Mouse (Mus musculus) kidney, adult 2 months (tissue): Measurements from ENCODE around the gene Tlx1.

Experiments used
- CTCF ChIP-seq: fragments of 200-500 bp; conservative IDR thresholded peaks from 2 replicates; pipeline ENCODE4 v1.5.1; 2011; ENCODE audit warnings: low read depth, mild to moderate bottlenecking, control low read depth, low read length, moderate library complexity, mixed read lengths; ENCODE audit not compliant: insufficient read depth, insufficient read length
- POLR2A ChIP-seq: fragments of 200-500 bp; IDR thresholded peaks from one replicate; pipeline ENCODE4 v1.6.1; 2011; ENCODE audit warnings: low read depth, low read length, control low read depth

GRCm38 (mm10) chr19:45158896-45159295, 8.4 kb downstream of the Tlx1 start:
- TF ChIP-seq CTCF (no peak), POLR2A (no peak)
